Mouse (Mus musculus): Measurements from ENCODE around the gene Wdr86.

GRCm38 (mm10) chr5:24725897-24726296, 4.6 kb downstream of the Wdr86 start:
- TF ChIP-seq POLR2A (IDR thresholded peaks at IDR 0.05; ENCODE audit: low read depth, low read length) (no peak), CTCF (IDR thresholded peaks at IDR 0.05; ENCODE audit: extremely low read depth, insufficient read depth, insufficient read length, insufficient replicate concordance) (no peak)

Data from spleen, adult 2 months (tissue).